Mouse (Mus musculus) central nervous system, embryonic 18 days (tissue): ENCODE results near the gene Gm47995. TPM values are rescaled to one million over a fixed set of nuclear protein-coding genes. Genes with fewer than 3 reads are reported as not detected.

Source experiments
- polyA plus RNA-seq: library from polyadenylated mRNA; depleted of rRNA; stranded (reverse); fragments of >200 nt; gene quantifications from 2 replicates; pipeline ENCODE4 v1.2.3, GENCODE M21; 2012; rRNA removed

Gm47995 gene
- polyA plus RNA-seq = not detected in 2 replicates

DNA sequence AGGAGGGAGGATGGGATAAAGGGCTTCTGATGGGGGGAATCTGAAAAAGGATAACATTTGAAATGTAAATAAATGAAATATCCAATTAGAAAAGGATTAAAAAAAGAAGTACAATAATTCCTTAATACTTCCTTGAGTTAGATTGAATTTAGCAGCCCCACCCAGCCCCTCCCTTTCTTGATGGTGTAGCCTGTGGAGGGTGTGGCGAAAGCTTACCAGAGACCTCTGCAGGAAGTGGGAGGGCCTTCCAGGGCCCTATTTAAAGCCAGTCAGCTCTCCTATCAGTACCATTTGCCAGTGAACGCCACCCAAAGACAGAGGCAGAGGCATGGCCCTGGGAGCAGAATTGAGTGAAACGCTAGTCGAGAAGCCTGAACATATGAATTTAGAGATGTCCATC, at the start of gene Gm47995:
Gene Gm47995 (plus strand): TSS at position 329 of the 400 bp plus-strand sequence.

DNA sequence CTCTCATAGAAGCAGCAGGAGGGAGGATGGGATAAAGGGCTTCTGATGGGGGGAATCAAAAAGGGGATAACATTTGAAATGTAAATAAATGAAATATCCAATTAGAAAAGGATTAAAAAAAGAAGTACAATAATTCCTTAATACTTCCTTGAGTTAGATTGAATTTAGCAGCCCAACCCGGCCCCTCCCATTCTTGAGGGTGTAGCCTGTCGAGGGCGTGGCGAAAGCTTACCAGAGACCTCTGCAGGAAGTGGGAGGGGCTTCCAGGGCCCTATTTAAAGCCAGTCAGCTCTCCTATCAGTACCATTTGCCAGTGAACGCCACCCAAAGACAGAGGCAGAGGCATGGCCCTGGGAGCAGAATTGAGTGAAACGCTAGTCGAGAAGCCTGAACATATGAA, 16.0 kb upstream of the Gm47995 start, which contains the start of gene Gm47985:
Gene Gm47985 (plus strand): TSS at position 272 of the 400 bp plus-strand sequence.

DNA sequence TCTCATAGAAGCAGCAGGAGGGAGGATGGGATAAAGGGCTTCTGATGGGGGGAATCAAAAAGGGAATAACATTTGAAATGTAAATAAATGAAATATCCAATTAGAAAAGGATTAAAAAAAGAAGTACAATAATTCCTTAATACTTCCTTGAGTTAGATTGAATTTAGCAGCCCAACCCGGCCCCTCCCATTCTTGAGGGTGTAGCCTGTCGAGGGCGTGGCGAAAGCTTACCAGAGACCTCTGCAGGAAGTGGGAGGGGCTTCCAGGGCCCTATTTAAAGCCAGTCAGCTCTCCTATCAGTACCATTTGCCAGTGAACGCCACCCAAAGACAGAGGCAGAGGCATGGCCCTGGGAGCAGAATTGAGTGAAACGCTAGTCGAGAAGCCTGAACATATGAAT, 6.2 kb upstream of the Gm47995 start, which contains the start of gene Gm8947:
Gene Gm8947 (plus strand): TSS at position 302 of the 400 bp plus-strand sequence.

DNA sequence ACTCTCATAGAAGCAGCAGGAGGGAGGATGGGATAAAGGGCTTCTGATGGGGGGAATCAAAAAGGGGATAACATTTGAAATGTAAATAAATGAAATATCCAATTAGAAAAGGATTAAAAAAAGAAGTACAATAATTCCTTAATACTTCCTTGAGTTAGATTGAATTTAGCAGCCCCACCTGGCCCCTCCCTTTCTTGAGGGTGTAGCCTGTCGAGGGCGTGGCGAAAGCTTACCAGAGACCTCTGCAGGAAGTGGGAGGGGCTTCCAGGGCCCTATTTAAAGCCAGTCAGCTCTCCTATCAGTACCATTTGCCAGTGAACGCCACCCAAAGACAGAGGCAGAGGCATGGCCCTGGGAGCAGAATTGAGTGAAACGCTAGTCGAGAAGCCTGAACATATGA, 5.6 kb downstream of the Gm47995 start, which contains the start of gene 3110040M04Rik:
Gene 3110040M04Rik (plus strand): TSS at position 304 of the 400 bp plus-strand sequence.

DNA sequence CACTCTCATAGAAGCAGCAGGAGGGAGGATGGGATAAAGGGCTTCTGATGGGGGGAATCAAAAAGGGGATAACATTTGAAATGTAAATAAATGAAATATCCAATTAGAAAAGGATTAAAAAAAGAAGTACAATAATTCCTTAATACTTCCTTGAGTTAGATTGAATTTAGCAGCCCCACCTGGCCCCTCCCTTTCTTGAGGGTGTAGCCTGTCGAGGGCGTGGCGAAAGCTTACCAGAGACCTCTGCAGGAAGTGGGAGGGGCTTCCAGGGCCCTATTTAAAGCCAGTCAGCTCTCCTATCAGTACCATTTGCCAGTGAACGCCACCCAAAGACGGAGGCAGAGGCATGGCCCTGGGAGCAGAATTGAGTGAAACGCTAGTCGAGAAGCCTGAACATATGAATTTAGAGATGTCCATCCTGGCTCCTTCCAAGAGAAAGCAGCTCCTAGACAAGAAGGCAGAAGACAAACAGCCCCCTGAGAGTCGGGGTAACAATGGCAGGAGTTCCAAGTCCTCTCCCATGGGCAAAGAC, 11.6 kb downstream of the Gm47995 start, which contains the start of gene Gm47996:
Gene Gm47996 (plus strand): TSS at position 308 of the 532 bp plus-strand sequence.

Other genes with a start within 250 kb of the Gm47995 start
- 5.3 and 7.0 TPM in 2 replicates for gene Hmcn1, start 205.0 kb upstream of the Gm47995 start, polyA plus RNA-seq
- not detected in 2 replicates for gene Gm47985, start 15.9 kb upstream of the Gm47995 start, polyA plus RNA-seq
- not detected in 2 replicates for gene Gm8947, start 6.1 kb upstream of the Gm47995 start, polyA plus RNA-seq
- not detected in 2 replicates for gene 3110040M04Rik, start 5.7 kb downstream of the Gm47995 start, polyA plus RNA-seq
- gene Gm47996, start 11.7 kb downstream of the Gm47995 start, polyA plus RNA-seq = not detected in 2 replicates
- 255 and 257 TPM in 2 replicates for gene Ivns1abp, start 146.0 kb downstream of the Gm47995 start, polyA plus RNA-seq
- gene Swt1, start 230.0 kb downstream of the Gm47995 start, polyA plus RNA-seq = 12.5 and 16.1 TPM in 2 replicates
- gene Trmt1l, start 230.1 kb downstream of the Gm47995 start, polyA plus RNA-seq = 30.1 and 32.6 TPM in 2 replicates